Mouse (Mus musculus): ENCODE data around the gene Rbfox3.

DNA sequence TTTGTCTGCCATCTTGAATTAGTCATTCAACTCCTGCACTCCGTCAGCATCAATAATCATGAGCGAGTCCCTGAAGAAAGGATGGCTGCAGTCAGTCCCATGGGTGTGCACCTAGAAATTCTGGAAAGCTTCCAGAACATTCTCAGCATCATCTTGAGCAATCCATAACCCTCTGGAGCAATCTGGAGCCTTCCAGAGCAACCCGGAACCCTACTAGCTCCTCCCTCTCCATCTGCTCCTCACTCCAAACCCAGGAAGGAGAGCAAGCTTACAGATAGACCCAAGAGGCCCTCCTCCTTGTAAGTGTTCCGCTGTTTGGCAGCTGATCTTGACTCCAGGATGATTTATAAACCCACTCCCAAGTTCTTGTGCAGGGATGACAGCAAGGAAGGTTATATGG, 17.2 kb downstream of the Rbfox3 start:
- TF ChIP-seq POLR2A (IDR thresholded peaks at IDR 0.05; ENCODE audit: borderline replicate concordance, insufficient read depth, low read length): no peak
- no peak for TF ChIP-seq CTCF (IDR thresholded peaks at IDR 0.05; ENCODE audit: borderline replicate concordance, insufficient read depth, low read depth, low read length)
